Mouse (Mus musculus) stomach, postnatal 0 days (tissue): Measurements from ENCODE around the gene Pdp2.

Source experiments
- CTCF ChIP-seq: IDR thresholded peaks from 2 replicates; pipeline ENCODE4 v1.5.1; 2016; ENCODE audit warnings: antibody characterized with exemption, low read depth, mild to moderate bottlenecking, moderate library complexity
- EP300 ChIP-seq: optimal IDR thresholded peaks from 2 replicates; pipeline ENCODE3; 2016; ENCODE audit warnings: antibody characterized with exemption

DNA sequence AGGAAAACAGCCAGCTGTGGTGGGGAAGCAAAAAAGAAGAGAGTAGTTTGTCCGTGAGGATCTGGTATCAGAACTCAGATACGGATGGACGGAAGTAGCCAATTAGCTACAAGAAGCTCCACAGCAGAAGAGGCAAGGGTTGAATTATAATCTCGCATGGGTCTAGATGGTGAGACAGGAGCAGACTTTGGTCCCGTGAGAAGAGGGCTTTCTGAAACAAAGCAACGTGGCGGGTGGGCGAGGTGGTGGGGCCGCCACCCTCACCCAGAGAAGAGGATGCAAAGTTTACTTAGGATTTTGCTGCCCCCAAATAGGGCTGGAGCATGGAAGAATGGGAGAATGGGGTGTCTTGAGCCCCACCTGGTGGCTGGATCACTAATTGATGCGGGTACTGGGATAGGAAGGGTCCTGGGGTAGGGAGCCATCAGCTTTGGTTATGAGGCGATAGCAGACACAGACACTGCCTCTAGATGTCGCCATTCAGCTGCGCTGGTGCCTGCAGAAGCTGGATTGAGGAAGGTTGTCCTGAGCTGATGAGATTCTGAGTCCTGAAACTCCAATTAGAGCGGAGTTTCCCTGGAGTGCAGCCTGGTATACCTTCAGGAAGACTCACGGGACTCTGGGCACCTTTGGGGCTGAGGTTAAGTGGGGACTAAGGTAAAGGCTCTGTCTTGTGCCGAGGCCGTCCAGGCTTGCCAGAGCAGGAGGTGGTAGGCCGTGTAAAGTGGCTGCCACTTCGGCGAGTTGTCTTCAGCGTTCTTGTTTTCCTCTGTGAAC is 11.4 kb downstream of the Pdp2 start:
- peak; percentile 98 for TF ChIP-seq CTCF
- TF ChIP-seq EP300: no peak
